Mouse (Mus musculus): ENCODE measurements around the gene Ppp1r15a. TPM values are rescaled to one million over a fixed set of nuclear protein-coding genes. Genes with fewer than 3 reads are reported as not detected.

Ppp1r15a gene
- total and polyA plus RNA-seq, 3 experiments: 11.7 to 37.1 (median 13.9) TPM

GRCm38 (mm10) chr7:45523678-45524170 is 2.3 kb downstream of the Ppp1r15a start:
- peak overlapping the region in 2 of 3 experiments; percentile 25 to 52 for H3K4me3 ChIP-seq (replicated peaks in 1 of 3; ENCODE audit: low read depth in 2 of 3, low read length in 2 of 3, poor library complexity in 1 of 3)
- in situ Hi-C loops (cut with MboI; ENCODE audit: low pct_ligation_motif_present, low pct_unique_long_range_greater_than_20kb, low sequenced_read_pairs): loop anchor here (10.0 kb wide), 1 partner anchor 61 kb away; no protein-coding TSS in a partner anchor
- H3K27ac ChIP-seq (ENCODE audit: insufficient read depth, low read depth): no peak overlapping the region

GRCm38 (mm10) chr7:45522957-45523676 is 3.0 kb downstream of the Ppp1r15a start:
- peak overlapping the region; percentile 28; the same call in 1 of the 2 replicates for H3K27ac ChIP-seq (ENCODE audit: insufficient read depth, low read depth)
- H3K4me3 ChIP-seq (replicated peaks in 1 of 3; ENCODE audit: low read depth in 2 of 3, low read length in 2 of 3, poor library complexity in 1 of 3): peak overlapping the region in 1 of 3 experiments; percentile 39
- in situ Hi-C loops (cut with MboI; ENCODE audit: low pct_ligation_motif_present, low pct_unique_long_range_greater_than_20kb, low sequenced_read_pairs): loop anchor here (10.0 kb wide), 1 partner anchor 62 kb away; no protein-coding TSS in a partner anchor
- peak overlapping the region; percentile 26; the same call in 1 of the 2 replicates for H3K4me2 ChIP-seq (ENCODE audit: insufficient read depth, low read depth, poor library complexity, severe bottlenecking)
- no peaks in the 10 kb centered on the region for H3K9me3 ChIP-seq (replicated peaks; ENCODE audit: low read length)
- no peak for TF ChIP-seq UBTF (IDR thresholded peaks at IDR 0.05; ENCODE audit: low read depth, low read length)
- TF ChIP-seq ETS1 (conservative IDR thresholded peaks at IDR 0.05; ENCODE audit: low read depth, low read length): no peak
- TF ChIP-seq TCF12 (IDR thresholded peaks at IDR 0.05; ENCODE audit: low read depth, low read length): no peak
- no peak for TF ChIP-seq CHD2 (IDR thresholded peaks at IDR 0.05; ENCODE audit: low read length)
- TF ChIP-seq E2F4 (IDR thresholded peaks at IDR 0.05; ENCODE audit: insufficient replicate concordance, low read depth, low read length): no peak
- TF ChIP-seq ZKSCAN1 (IDR thresholded peaks at IDR 0.05; ENCODE audit: borderline replicate concordance, low read depth, low read length): no peak
- no peak for TF ChIP-seq RCOR1 (conservative IDR thresholded peaks at IDR 0.05; ENCODE audit: low read depth, low read length)
- no peak for TF ChIP-seq PAX5 (IDR thresholded peaks at IDR 0.05; ENCODE audit: low read length)
- no peak for TF ChIP-seq RAD21 (IDR thresholded peaks at IDR 0.05; ENCODE audit: low read depth, low read length)
- no peak for TF ChIP-seq CHD1 (IDR thresholded peaks at IDR 0.05; ENCODE audit: low read depth, low read length)
- no peak for TF ChIP-seq ELF1 (IDR thresholded peaks at IDR 0.05; ENCODE audit: low read depth, low read length)
- no peak for TF ChIP-seq MXI1 (IDR thresholded peaks at IDR 0.05; ENCODE audit: low read depth, low read length)
- TF ChIP-seq POLR2AphosphoS2 (IDR thresholded peaks at IDR 0.05; ENCODE audit: low read depth, low read length): no peak
- no peak for TF ChIP-seq MAFK (IDR thresholded peaks at IDR 0.05; ENCODE audit: insufficient replicate concordance, low read length)
- TF ChIP-seq ZMIZ1 (IDR thresholded peaks at IDR 0.05; ENCODE audit: low read depth, low read length): no peak
- TF ChIP-seq USF1 (IDR thresholded peaks at IDR 0.05; ENCODE audit: low read depth, low read length): no peak
- no peak for TF ChIP-seq NELFE (IDR thresholded peaks at IDR 0.05; ENCODE audit: low read depth, low read length)
- TF ChIP-seq MYC (IDR thresholded peaks at IDR 0.05; ENCODE audit: low read depth, low read length): no peak
- no peak for DNase-seq (ENCODE audit: extremely low read depth)
- peak overlapping the region; percentile 56 for H3K9ac ChIP-seq (ENCODE audit: insufficient read depth, low read depth)
- peaks cover 3% of the 10 kb centered on the region for H3K27me3 ChIP-seq (replicated peaks)
- dilution Hi-C loops (cut with MboI; ENCODE audit: extremely low pct_ligation_motif_present, extremely low pct_unique_long_range_greater_than_20kb, low sequenced_read_pairs): no loop called here
- peaks cover 7 to 35% of the 10 kb centered on the region in 2 experiments for H3K4me1 ChIP-seq (ENCODE audit: control insufficient read depth in 1 of 2, insufficient read depth in 2 of 2)
- peaks cover 24% of the 10 kb centered on the region for H3K79me2 ChIP-seq (replicated peaks; ENCODE audit: control insufficient read depth, extremely low read depth, insufficient read depth, poor library complexity, severe bottlenecking)
- peaks cover 19 to 29% of the 10 kb centered on the region in 2 experiments for H3K36me3 ChIP-seq (replicated peaks in 1 of 2; ENCODE audit: control insufficient read depth in 1 of 2, insufficient read depth in 1 of 2, low read length in 1 of 2)

More at GRCm38 (mm10) chr7:45523678-45524170, 2.3 kb downstream of the Ppp1r15a start:
- H3K36me3 ChIP-seq (replicated peaks in 1 of 2; ENCODE audit: control insufficient read depth in 1 of 2, insufficient read depth in 1 of 2, low read length in 1 of 2): peaks cover 19 to 29% of the 10 kb centered on the region in 2 experiments
- H3K27me3 ChIP-seq (replicated peaks): peaks cover 3% of the 10 kb centered on the region
- no peaks in the 10 kb centered on the region for H3K9me3 ChIP-seq (replicated peaks; ENCODE audit: low read length)
- peaks cover 24% of the 10 kb centered on the region for H3K79me2 ChIP-seq (replicated peaks; ENCODE audit: control insufficient read depth, extremely low read depth, insufficient read depth, poor library complexity, severe bottlenecking)
- dilution Hi-C loops (cut with MboI; ENCODE audit: extremely low pct_ligation_motif_present, extremely low pct_unique_long_range_greater_than_20kb, low sequenced_read_pairs): no loop called here
- H3K4me1 ChIP-seq (ENCODE audit: control insufficient read depth in 1 of 2, insufficient read depth in 2 of 2): peaks cover 5 to 36% of the 10 kb centered on the region in 2 experiments
- peak overlapping the region; percentile 56 for H3K9ac ChIP-seq (ENCODE audit: insufficient read depth, low read depth)
- DNase-seq (ENCODE audit: extremely low read depth): no peak
- peak overlapping the region; percentile 79; the same call in 1 of the 2 replicates for H3K4me2 ChIP-seq (ENCODE audit: insufficient read depth, low read depth, poor library complexity, severe bottlenecking)
- TF ChIP-seq ZNF384 (IDR thresholded peaks at IDR 0.05; ENCODE audit: low read depth, low read length): no peak
- no peak for TF ChIP-seq CHD1 (IDR thresholded peaks at IDR 0.05; ENCODE audit: low read depth, low read length)
- peak; percentile 47; the same call in 1 of the 2 replicates for TF ChIP-seq ETS1 (conservative IDR thresholded peaks at IDR 0.05; ENCODE audit: low read depth, low read length)

All from CH12.LX (cell line).